Comparison of ENCODE assay signal across 8 mouse cellular contexts in genomic region chr7:30490251-30490956, GRCm38 (mm10). TPM values are rescaled to one million over a fixed set of nuclear protein-coding genes. Genes with fewer than 3 reads are reported as not detected.
DNase-seq lines count a peak whose midpoint lies in the region; ATAC-seq and TF ChIP-seq lines count a peak whose summit lies in the region.
"Had no signal": no experiment of that assay in that cellular context is flagged by ENCODE, and none has a peak within 500 bp of the region (broad histone marks: within the 10 kb centered on the region; RNA-seq: fewer than 3 reads in every experiment).

No protein-coding gene starts in this region.

- CTCF ChIA-PET in Patski (lab: Charles Lee), result interaction anchor here (0.9 to 3.2 kb wide), 6 partner anchors 11 to 157 kb away, joined by 3 to 13 read pairs (median 5); partner anchors contain the start of gene Proser3

- WGBS in midbrain, embryonic 10.5 days, result 39% methylated on average over 16 of the region's 16 CpGs
- WGBS in midbrain, embryonic 13.5 days, result 34% methylated on average over 16 of the region's 16 CpGs
- 32% methylated on average over 16 of the region's 16 CpGs for WGBS in large intestine, adult 2 months

- H3K4me2 ChIP-seq in midbrain, embryonic 13.5 days (replicated peaks), result no peak overlapping the region
- H3K4me2 ChIP-seq: heart, embryonic 15.5 days had no signal

- H3K4me3 ChIP-seq in midbrain, embryonic 10.5 days, result no peak overlapping the region
- no peak overlapping the region for H3K4me3 ChIP-seq in midbrain, embryonic 13.5 days (replicated peaks)
- H3K4me3 ChIP-seq: heart, embryonic 15.5 days had no signal

- H3K9ac ChIP-seq in midbrain, embryonic 13.5 days (replicated peaks), result no peak overlapping the region
- H3K9ac ChIP-seq: heart, embryonic 15.5 days had no signal

- H3K27me3 ChIP-seq in midbrain, embryonic 10.5 days (ENCODE audit: low read depth, poor library complexity, severe bottlenecking), result no peaks in the 10 kb centered on the region
- H3K27me3 ChIP-seq in midbrain, embryonic 13.5 days, result peaks cover 9% of the 10 kb centered on the region; the same call in 1 of the 2 replicates
- peaks cover 4% of the 10 kb centered on the region for H3K27me3 ChIP-seq in Patski

- POLR2A ChIA-PET in Patski (lab: Charles Lee), result interaction anchor here (0.5 kb wide), 1 partner anchor 61 kb away, joined by 3 read pairs; no protein-coding TSS in a partner anchor

- H3K9me3 ChIP-seq in midbrain, embryonic 10.5 days (replicated peaks), result no peaks in the 10 kb centered on the region
- H3K9me3 ChIP-seq in midbrain, embryonic 13.5 days, result no peaks in the 10 kb centered on the region
- H3K9me3 ChIP-seq: heart, embryonic 15.5 days had no signal

- peak; percentile 52 for DNase-seq in midbrain, embryonic 10.5 days (ENCODE audit: low spot score)
- no peak for DNase-seq in Patski (ENCODE audit: low read depth, low spot score)
- DNase-seq in cerebellum, adult 9-11 months, result peak; percentile 43
- peak; percentile 18 for DNase-seq in large intestine, adult 2 months (ENCODE audit: low read depth, low spot score)
- DNase-seq in lung, postnatal 14 days, result peak; percentile 36
- DNase-seq in testis, postnatal 14 days (ENCODE audit: low spot score), result peak; percentile 48

- no peak overlapping the region for H3K27ac ChIP-seq in midbrain, embryonic 10.5 days (replicated peaks)
- H3K27ac ChIP-seq in midbrain, embryonic 13.5 days, result no peak overlapping the region
- H3K27ac ChIP-seq: heart, embryonic 15.5 days had no signal

- no peaks in the 10 kb centered on the region for H3K36me3 ChIP-seq in midbrain, embryonic 10.5 days
- no peaks in the 10 kb centered on the region for H3K36me3 ChIP-seq in midbrain, embryonic 13.5 days
- H3K36me3 ChIP-seq: heart, embryonic 15.5 days had no signal

- no peak for ATAC-seq in midbrain, embryonic 13.5 days
- no peak for ATAC-seq in Patski

- in situ Hi-C loops in Patski (cut with MboI; ENCODE audit: low pct_unique_long_range_greater_than_20kb), result loop anchor here (5.0 kb wide), 1 partner anchor 57 kb away; no protein-coding TSS in a partner anchor

- peaks cover 8% of the 10 kb centered on the region for H3K4me1 ChIP-seq in midbrain, embryonic 10.5 days
- H3K4me1 ChIP-seq in midbrain, embryonic 13.5 days (replicated peaks), result no peaks in the 10 kb centered on the region
- H3K4me1 ChIP-seq: heart, embryonic 15.5 days had no signal

- TF ChIP-seq CTCF in Patski (IDR thresholded peaks at IDR 0.05), result peak; percentile 65

RNA-seq across cellular contexts. Expression of gene Prodh2, which starts 3.0 kb away (rescaled TPM):
- polyA plus RNA-seq in midbrain, embryonic 10.5 days (2016; fragmentation: Nextera tagmentation; extraction: Ambion mirVana), result not detected in 2 replicates
- not detected in 2 replicates for polyA plus RNA-seq in midbrain, embryonic 13.5 days (2015; fragmentation: Nextera tagmentation; extraction: Ambion mirVana)
- polyA plus RNA-seq in Patski (2021), result 0.05 TPM
- 1.6 and 7.7 TPM in 2 replicates for polyA plus RNA-seq in large intestine, adult 2 months (2012; rRNA removed)

RNA-seq across cellular contexts. Expression of gene Nphs1, which starts 32.3 kb away (rescaled TPM):
- polyA plus RNA-seq in midbrain, embryonic 10.5 days (2016; fragmentation: Nextera tagmentation; extraction: Ambion mirVana), result 0.16 and 0.23 TPM in 2 replicates
- polyA plus RNA-seq in midbrain, embryonic 13.5 days (2015; fragmentation: Nextera tagmentation; extraction: Ambion mirVana), result 0.78 and 0.94 TPM in 2 replicates
- not detected for polyA plus RNA-seq in Patski (2021)
- polyA plus RNA-seq in large intestine, adult 2 months (2012; rRNA removed), result 0.17 and 0.18 TPM in 2 replicates

RNA-seq across cellular contexts. Expression of gene Kirrel2, which starts 32.9 kb away (rescaled TPM):
- 1.7 and 1.9 TPM in 2 replicates for polyA plus RNA-seq in midbrain, embryonic 10.5 days (2016; fragmentation: Nextera tagmentation; extraction: Ambion mirVana)
- polyA plus RNA-seq in midbrain, embryonic 13.5 days (2015; fragmentation: Nextera tagmentation; extraction: Ambion mirVana), result 3.1 and 3.6 TPM in 2 replicates
- not detected for polyA plus RNA-seq in Patski (2021)
- polyA plus RNA-seq in large intestine, adult 2 months (2012; rRNA removed), result 0.06 and 0.08 TPM in 2 replicates

RNA-seq across cellular contexts. Expression of gene Arhgap33, which starts 44.5 kb away (rescaled TPM):
- polyA plus RNA-seq in midbrain, embryonic 10.5 days (2016; fragmentation: Nextera tagmentation; extraction: Ambion mirVana), result 36.6 and 62.0 TPM in 2 replicates
- polyA plus RNA-seq in midbrain, embryonic 13.5 days (2015; fragmentation: Nextera tagmentation; extraction: Ambion mirVana), result 106 and 114 TPM in 2 replicates
- 5.4 TPM for polyA plus RNA-seq in Patski (2021)
- 5.1 and 9.4 TPM in 2 replicates for polyA plus RNA-seq in large intestine, adult 2 months (2012; rRNA removed)

RNA-seq across cellular contexts. Expression of gene Aplp1, which starts 45.1 kb away (rescaled TPM):
- 69.6 and 124 TPM in 2 replicates for polyA plus RNA-seq in midbrain, embryonic 10.5 days (2016; fragmentation: Nextera tagmentation; extraction: Ambion mirVana)
- polyA plus RNA-seq in midbrain, embryonic 13.5 days (2015; fragmentation: Nextera tagmentation; extraction: Ambion mirVana), result 521 and 559 TPM in 2 replicates
- 104 TPM for polyA plus RNA-seq in Patski (2021)
- 54.6 and 86.3 TPM in 2 replicates for polyA plus RNA-seq in large intestine, adult 2 months (2012; rRNA removed)
